Mouse (Mus musculus) brain, embryonic 14.5 days (tissue): ENCODE data around the gene Cnn2.

Experiments used
- CTCF ChIP-seq: fragments of 200-500 bp; IDR thresholded peaks from 2 replicates; pipeline ENCODE4 v1.5.1; 2012; ENCODE audit warnings: inconsistent platforms, mild to moderate bottlenecking, moderate library complexity, borderline replicate concordance; ENCODE audit not compliant: insufficient read depth, insufficient read length; ENCODE audit errors: extremely low read depth
- POLR2A ChIP-seq: fragments of 200-500 bp; IDR thresholded peaks from 2 replicates; pipeline ENCODE4 v1.6.1; 2012; ENCODE audit warnings: mild to moderate bottlenecking, inconsistent platforms, borderline replicate concordance; ENCODE audit not compliant: poor library complexity, insufficient read depth, insufficient read length, severe bottlenecking; ENCODE audit errors: extremely low read depth

DNA sequence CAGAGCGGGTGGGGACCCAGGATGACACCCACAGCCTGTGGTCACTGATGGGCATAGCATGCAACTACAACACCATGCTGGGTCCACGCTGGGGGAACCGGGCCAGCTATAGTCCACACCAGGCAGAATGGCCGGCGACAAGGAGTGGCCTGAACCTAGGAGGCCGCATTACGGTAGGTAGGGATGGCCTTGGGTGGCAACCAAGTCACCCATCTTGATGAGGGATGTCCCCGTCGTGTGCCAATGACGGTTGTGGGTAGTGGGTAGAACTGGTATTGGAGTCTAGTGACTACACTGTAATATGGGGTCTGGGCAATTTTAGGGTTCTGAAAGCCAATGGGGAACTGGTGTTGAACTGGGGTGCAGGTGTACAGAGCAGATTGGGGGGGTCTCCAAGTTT, 28.5 kb downstream of the Cnn2 start:
- no peak for TF ChIP-seq CTCF
- no peak for TF ChIP-seq POLR2A
